Mouse (Mus musculus) olfactory bulb, adult 2 months (tissue): ENCODE measurements around the gene Cux2. TPM values are rescaled to one million over a fixed set of nuclear protein-coding genes. Genes with fewer than 3 reads are reported as not detected.
A peak's percentile ranks its signal among the peaks of the same experiment; 100 is the strongest.

Source experiments
- H3K27ac ChIP-seq: fragments of 200-500 bp; 2 replicates; pipeline ENCODE4 v1.5.1; 2012; ENCODE audit warnings: low read depth, low read length; ENCODE audit not compliant: insufficient read depth
- H3K4me1 ChIP-seq: fragments of 200-500 bp; 2 replicates; pipeline ENCODE4 v1.6.1; 2012; ENCODE audit warnings: low read length; ENCODE audit not compliant: control insufficient read depth, insufficient read depth
- H3K4me3 ChIP-seq: fragments of 200-500 bp; 2 replicates; pipeline ENCODE4 v1.5.1; 2012; ENCODE audit warnings: mild to moderate bottlenecking, low read depth, low read length, moderate library complexity; ENCODE audit not compliant: insufficient read depth
- CTCF ChIP-seq: fragments of 200-500 bp; IDR thresholded peaks from 2 replicates; pipeline ENCODE4 v1.5.1; 2012; ENCODE audit warnings: low read depth, mild to moderate bottlenecking, low read length, moderate library complexity; ENCODE audit not compliant: insufficient read depth
- POLR2A ChIP-seq: fragments of 200-500 bp; IDR thresholded peaks from 2 replicates; pipeline ENCODE4 v1.6.1; 2012; ENCODE audit warnings: mild to moderate bottlenecking, low read depth, low read length, moderate library complexity; ENCODE audit not compliant: insufficient read depth
- WGBS: fragments of 180-500 bp; shearing (Covaris S2); methylation state at CpG from one replicate; pipeline ENCODE4 v1.1.7; 2018; 5-methylcytosine and 5-hydroxymethylcytosine counted together
- polyA plus RNA-seq: library from polyadenylated mRNA; stranded (reverse); fragments of >200 nt; gene quantifications from 2 replicates; pipeline ENCODE4 v1.2.4, GENCODE M21; 2012; ENCODE audit warnings: low replicate concordance; ENCODE audit not compliant: missing spikeins, insufficient read depth, insufficient read length

Cux2 gene
- polyA plus RNA-seq, 1 experiment, result not detected

DNA sequence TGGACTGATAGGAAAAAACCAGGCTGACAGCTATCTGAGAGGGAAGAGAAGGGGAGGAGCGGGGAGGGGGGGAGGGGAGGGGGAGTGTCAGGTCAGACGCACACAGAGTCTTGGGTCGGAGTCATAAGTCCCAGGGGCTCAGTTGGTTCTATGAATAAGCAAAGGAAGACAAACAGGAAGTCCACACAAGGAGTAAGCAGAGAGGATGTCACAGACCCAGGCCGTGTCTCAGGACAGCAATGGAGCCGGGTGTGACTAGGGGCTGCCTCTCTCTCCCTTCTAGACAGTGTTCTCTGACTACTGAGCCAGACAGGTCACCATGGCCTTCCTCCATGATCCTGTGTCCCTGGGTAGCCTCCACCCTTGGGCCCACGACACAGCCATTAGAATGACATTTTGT lies 179.1 kb downstream of the Cux2 start:
- no peak overlapping the region for H3K4me3 ChIP-seq
- H3K27ac ChIP-seq, result no peak overlapping the region
- WGBS, result 86% methylated on average over 6 of the region's 6 CpGs
- no peak for TF ChIP-seq CTCF
- TF ChIP-seq POLR2A, result no peak
- H3K4me1 ChIP-seq, result no peaks in the 10 kb centered on the region

DNA sequence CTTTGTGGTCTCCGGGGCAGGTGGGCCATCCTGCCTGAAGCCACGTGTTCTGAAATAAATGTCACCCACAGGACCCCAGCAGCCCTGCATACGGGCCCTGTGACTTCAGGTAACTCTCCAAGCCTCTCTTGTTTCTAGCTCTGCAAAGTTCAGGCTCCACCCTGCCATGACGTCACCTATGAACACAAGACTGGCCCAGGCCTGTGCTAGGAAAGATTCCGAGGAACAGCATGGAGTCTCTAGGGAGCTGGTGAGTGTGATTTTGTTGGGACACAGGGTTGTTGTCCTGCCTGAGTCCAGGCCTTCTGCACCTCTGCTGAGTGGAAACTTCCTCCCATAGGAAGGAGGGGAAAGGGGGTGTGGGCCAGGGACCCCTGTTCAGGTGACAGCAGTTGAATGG lies 181.9 kb downstream of the Cux2 start:
- no peaks in the 10 kb centered on the region; the same call in 1 of the 2 replicates for H3K4me1 ChIP-seq
- H3K4me3 ChIP-seq, result no peak overlapping the region
- no peak overlapping the region for H3K27ac ChIP-seq
- no peak for TF ChIP-seq POLR2A
- TF ChIP-seq CTCF, result no peak
- WGBS, result 93% methylated on average over 5 of the region's 5 CpGs

DNA sequence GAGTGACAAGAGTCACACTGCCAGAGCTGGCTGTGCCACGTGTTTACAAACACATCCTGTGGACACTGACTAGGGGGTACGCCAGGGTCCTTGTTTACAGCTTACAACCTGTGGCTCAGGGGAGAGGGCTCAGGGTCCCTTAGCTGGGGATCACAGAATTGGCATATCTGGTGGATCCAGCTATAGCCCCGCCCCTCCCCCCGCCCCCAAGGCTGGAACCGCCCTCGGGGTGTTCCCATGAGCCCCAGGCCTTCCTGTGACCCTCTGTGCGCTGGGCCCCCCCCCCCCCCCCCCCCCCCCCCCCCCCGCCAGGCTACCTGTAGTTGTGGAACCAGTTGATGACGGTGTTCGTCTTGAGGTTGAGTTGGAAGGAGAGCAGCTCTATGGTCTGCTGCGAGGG lies 185.6 kb downstream of the Cux2 start:
- WGBS, result 30% methylated on average over 9 of the region's 11 CpGs
- Histone ChIP-seq H3K27ac (no peak overlapping the region), H3K4me3 (no peak overlapping the region), H3K4me1 (no peaks in the 10 kb centered on the region; the same call in 1 of the 2 replicates)
- TF ChIP-seq POLR2A (no peak), CTCF (no peak)

DNA sequence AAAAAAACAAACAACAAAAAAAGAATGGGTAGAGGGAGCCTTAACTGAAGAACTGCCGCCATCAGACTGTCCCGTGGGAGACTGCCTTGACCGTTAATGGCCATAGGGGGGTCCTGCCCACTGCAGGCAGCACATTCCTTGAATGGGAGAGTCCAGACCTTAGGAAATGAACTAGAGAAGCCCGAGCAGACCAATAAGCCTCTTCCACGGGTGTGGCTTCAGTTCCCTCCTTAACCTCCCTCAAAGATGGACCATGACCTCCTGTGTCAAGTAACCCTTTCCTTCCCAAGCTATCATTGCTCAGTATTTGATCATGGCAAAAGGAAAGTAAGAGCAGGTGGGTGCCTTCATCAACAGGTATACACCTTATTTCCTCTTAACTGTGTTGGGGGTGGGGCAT lies 187.9 kb downstream of the Cux2 start:
- no peak for TF ChIP-seq POLR2A
- TF ChIP-seq CTCF, result no peak
- WGBS, result 72% methylated on average over 5 of the region's 5 CpGs
- H3K27ac ChIP-seq, result no peak overlapping the region
- H3K4me1 ChIP-seq, result no peaks in the 10 kb centered on the region; the same call in 1 of the 2 replicates
- H3K4me3 ChIP-seq, result no peak overlapping the region

DNA sequence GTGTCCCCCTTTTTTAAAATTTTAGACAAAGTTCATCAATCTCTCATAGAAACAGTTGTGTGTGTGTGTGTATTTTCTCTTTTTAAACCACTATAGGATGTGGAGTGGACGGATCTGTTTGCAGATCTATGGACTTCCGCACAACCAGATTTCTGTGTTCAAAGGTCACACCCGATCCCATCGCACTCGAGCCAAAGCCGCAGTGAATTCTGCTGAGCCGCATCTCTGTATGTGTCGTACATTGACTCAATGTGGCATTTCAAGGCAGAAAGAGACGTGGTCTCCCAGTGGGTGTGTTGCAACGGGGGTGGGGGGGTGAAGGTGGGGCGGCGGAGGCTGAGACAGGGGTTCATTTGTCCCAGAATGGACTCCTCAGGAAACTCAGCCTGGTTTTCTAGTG lies 191.5 kb downstream of the Cux2 start:
- TF ChIP-seq POLR2A (no peak), CTCF (no peak)
- Histone ChIP-seq H3K4me1 (peaks cover 11% of the 10 kb centered on the region), H3K27ac (no peak overlapping the region), H3K4me3 (no peak overlapping the region)
- 94% methylated on average over 12 of the region's 12 CpGs for WGBS

DNA sequence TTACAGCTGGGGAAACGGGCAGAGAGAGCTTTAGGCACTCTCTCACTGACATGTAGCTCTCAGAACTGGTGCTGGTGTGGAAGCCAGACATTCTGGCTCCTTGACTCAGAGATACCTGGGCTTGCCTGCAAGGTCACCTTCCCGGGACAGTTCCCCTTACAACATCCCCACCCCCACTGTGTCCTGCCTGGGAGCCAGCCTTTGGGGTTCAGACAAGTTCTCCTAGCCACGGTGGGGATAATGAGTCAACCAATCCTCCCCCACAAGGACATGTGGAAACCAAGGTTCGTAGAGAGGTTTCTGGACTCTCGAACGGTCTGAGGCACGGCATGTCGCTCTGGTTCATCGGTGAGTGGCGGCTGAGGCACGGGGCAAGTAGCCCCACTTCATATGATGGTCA lies 193.2 kb downstream of the Cux2 start:
- no peak overlapping the region for H3K4me3 ChIP-seq
- 82% methylated on average over 11 of the region's 11 CpGs for WGBS
- TF ChIP-seq POLR2A, result no peak
- TF ChIP-seq CTCF, result no peak
- no peak overlapping the region for H3K27ac ChIP-seq
- H3K4me1 ChIP-seq, result peaks cover 13% of the 10 kb centered on the region

DNA sequence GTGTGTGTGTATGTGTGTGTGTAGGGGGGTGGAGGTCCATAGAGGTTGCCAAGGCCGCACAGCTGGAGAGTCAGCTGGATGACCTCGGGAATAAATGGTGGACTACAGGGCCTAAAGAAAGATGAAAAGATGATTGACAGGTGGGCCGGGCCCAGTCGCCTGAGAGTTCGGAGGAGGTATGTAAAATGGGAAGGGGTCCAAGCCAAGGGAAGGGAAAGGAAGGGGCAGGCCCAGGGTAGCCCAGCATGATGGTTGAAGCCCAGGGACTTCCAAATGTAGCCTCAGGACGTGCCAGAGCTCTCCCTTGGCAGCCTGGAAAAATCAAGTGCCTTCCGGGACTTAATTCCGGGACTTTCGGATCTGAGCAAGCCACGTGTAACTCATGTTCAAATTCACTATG lies 195.1 kb downstream of the Cux2 start:
- no peak for TF ChIP-seq POLR2A
- TF ChIP-seq CTCF, result no peak
- Histone ChIP-seq H3K27ac (no peak overlapping the region), H3K4me3 (no peak overlapping the region), H3K4me1 (peaks cover 32% of the 10 kb centered on the region)
- 45% methylated on average over 10 of the region's 10 CpGs for WGBS

DNA sequence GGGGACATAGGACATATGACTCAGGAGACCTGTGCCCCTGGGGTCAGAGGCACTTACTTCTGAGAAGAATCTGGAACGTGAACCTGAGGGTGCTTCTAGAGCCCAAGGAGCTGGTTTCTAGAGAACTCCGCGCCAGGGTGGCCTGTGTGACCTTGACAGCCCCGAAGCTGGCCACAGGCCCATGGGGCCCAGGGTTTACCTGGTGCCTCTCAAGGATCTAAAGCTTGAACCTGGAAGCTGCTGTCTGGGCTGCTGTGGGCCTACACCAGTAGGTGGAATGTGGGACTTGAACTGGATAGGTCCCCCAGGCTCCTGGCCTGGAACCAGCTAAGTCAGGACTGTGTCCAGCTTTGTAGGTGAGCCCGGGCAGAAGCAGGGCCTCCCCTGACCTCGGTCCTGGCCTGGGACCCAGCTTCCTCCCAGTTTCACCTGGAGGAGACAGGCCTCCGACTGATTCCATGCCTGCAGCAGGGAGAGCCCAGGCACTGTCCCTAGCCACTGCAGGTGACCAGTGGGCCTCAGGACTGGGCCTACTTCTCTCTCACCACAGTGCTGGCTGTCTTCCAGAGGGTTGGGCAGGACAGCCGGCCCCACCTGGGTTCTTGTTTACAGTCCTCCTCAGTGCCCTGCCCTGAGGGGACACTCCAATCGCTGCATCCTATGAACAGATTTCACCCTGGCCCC lies 196.4 kb downstream of the Cux2 start:
- Histone ChIP-seq H3K4me1 (peaks cover 36% of the 10 kb centered on the region), H3K27ac (no peak overlapping the region), H3K4me3 (no peak overlapping the region)
- WGBS, result 75% methylated on average over 9 of the region's 9 CpGs
- TF ChIP-seq CTCF (no peak), POLR2A (no peak)

DNA sequence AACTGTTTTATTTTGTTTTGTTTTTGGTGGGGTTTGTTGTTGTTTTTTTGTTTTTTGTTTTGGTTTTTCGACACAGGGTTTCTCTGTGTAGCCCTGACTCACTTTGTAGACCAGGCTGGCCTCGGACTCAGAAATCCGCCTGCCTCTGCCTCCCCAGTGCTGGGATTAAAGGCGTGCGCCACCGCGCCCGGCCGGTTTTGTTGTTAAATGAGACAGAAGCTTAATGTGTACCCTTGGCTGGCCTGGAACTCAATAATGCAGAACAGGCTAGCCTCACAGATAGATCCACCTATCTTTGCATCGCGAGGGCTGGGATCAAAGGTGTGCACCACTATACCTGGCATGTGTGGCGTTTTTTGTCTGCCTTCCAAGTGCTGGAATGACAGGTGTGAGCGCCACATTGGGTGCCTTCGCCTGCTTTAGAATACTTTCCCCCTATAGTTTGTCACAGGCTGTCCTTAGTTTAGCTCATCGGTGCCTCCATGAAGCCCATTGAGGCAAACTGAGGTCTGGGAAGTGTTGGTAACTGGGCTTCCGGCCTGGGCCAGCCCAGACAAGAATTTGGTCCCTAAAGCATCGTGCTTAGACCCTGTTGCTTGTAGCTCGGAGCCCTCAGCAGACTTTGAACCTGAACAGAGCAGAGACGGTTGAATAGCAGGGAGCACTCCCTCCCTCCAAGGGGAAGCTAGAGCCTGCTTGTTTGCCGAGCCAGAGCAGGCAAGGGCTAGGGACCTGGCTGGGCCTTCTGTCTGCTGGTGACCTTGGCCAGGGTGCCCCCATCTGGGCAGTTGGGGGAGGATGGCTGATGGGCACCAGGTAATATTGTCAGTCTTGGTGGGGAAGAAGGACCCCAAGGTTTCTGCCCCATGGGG lies 200.2 kb downstream of the Cux2 start:
- peaks cover 39% of the 10 kb centered on the region for H3K4me1 ChIP-seq
- no peak overlapping the region for H3K27ac ChIP-seq
- 45% methylated on average over 20 of the region's 20 CpGs for WGBS
- no peak for TF ChIP-seq CTCF
- peak overlapping the region; percentile 97 for H3K4me3 ChIP-seq

DNA sequence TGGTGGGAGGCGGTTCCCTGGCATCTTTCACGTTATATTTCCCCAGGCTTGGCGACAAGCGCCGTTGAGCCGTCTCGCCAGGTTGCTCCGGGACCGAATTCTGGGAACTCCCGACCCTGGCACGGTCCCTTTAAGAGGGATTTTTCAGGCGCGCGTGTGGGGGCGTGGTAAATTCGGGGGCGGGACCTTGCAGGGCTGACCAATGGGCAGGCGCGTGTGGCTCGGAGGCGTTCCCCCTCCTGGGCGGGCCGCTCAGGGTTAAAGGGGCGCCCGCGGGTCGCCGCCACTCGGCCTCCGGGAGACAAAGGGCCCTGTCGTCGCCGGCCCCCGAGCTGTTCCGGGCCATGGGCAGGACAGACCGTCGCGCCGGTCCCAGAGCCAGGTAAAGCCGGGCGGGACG lies 201.2 kb downstream of the Cux2 start, which contains the start of gene Pheta1:
TSS of gene Pheta1 (plus strand) at position 242 of the 400 bp plus-strand sequence.
- peaks cover 32% of the 10 kb centered on the region for H3K4me1 ChIP-seq
- TF ChIP-seq POLR2A (peak; percentile 81), CTCF (no peak)
- under 1% methylated on average over 42 of the region's 42 CpGs for WGBS
- H3K4me3 ChIP-seq, result peak within 1 kb of the TSS; percentile 97
- no peak within 1 kb of the TSS for H3K27ac ChIP-seq
